Mouse (Mus musculus): Measurements from ENCODE around the gene Cpox.

The Cpox gene

DNA sequence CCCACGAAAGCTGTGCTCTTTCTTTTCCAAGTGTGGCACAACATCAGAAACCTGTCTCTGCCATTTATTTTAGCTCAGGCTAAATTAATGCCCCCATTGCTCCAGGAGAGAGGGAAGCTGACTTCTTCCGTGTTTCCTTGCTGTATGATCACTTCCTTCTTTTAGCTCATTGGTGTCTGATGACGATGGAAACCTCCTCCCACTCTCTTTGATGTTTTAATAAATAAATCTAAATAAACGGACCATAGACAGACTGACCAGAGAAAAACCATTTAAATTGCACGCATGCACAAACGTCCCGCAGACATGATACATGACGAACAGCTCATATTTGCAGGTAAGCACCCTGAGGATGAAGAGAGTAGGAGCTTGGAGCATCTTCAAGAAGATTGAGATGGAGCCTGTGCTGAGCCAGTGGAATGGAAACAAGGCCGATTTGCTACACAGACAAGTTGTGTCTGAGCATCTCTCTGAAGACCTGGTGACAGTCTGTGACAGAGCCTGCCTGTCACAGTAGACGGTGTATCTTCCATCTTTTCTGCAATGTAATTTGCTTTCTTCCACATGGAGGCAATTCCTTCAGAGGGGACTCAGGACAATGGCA, 32.3 kb downstream of the Cpox start:
- no peak for DNase-seq

DNA sequence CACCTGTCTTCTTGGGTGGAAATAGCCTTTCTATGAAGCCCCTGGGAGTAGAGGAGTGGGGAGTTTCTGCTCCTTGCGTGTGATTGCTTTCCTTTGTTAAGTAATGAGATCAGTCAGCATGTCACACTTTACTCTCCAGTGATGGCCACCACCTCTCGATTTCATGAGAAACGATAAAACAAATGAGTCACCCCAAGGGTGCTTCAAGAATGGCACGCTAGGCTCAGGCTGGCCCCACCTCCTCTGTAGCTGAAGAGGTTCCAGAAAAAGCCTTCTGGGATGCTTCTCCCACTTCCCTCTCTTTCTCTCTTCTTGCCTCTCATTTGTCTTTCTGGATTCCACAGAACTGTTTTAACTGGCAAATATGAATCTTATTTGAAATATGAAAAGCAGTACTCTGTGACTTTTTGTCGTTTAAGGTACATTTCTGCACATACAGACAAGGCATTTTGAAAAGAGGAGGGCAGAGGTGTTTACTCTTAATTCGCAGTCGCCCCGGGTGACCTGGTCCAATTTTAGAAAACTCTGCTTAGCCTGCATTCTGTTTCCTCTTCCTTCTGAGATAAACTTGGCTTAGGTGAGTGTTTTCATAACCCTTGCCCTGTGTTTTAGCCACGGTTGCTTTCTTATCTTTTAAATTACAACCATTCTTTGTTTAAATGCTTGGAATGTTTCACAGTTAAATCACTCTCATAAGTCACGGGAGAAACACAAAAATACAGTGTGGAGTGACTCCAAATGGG, 33.5 kb downstream of the Cpox start:
- DNase-seq = no peak

DNA sequence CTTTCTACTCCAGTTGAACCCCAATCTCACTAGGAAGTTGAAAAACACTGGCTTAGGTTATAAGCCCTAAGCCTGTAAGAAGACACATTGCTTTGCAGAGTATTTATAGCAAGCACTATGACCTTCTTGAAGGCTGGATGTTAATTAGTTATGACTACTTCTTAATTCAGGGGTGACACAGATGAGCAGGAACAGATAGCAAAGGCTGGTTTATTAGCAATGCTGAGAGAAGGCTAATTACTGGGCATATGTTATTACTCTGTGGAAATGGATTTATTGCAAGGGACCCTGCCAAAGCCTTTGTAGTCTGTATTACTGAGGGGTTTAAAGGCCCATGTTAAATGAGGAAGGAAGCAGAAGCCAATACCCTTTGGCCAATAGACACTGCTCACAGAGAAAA, 34.9 kb downstream of the Cpox start:
- no peak for DNase-seq

DNA sequence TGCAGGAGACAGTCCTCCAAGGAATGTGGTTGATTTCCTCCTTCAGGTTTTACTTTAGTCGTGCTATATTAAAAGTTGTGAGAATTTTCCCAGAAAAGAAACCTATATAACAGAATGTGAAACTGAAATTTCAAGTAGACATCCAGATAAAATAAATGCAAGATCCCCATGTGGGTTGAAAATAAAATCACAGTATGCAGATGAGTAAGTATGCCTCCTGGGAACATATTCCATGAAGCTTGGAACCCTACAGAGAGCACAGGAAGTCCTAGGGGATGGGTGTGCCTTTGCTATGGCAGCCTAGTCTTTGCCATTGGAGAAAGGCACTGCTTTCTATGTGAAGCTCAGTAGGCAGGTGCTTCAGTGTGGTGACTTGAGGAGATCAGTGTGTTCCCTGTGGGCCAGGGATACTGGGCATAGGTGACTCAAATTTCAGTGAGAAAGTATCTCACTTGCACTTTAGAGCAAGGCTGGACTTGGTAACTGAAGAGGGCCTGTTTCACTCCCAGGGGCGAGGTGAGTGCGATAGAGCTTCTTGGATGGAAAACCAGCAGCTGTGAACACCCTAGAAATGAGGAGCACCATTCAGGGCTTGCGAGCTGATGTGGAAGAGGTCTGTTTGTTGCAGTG, 37.3 kb downstream of the Cpox start:
- no peak for DNase-seq

DNA sequence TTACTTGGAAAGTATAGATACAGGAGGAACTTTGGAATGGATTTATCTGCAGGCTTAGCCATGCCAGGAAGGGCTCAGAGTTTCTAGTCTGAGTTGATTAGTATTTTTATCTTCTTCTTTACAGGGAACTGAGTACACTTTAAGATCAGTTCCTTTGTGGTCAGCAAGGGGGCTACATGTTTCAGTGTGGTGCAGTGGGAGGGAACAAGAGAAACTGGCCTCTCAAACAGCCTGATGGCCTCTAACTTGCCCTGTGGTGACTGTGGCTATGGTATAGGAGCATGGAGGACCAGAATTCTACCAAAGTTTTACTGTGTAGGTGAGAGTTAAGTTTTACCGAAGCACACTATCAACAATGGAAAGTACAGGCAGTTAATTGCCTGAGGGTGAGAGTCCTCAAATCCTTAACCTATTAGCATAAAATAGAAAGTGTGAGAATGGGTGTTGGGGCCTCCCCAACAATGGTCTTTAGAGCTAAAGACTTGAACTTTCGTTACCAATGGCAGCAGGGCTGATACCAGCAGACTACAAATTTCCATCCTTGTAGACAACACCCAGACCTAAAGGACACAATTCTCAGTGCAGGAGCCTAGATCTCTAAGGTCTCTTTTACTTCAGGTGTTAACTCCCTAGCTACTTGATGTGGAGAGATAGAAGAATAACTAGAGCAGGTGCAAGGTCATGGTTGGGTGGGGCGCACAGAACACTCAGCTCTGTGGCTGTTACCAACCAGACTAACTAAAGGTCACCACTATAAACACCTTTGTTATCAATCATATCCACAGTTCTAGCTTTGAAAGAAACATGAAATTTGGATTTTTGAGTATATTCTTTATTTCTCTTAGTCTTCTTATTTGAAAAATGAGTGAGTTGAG, 38.7 kb downstream of the Cpox start:
- DNase-seq = no peak

DNA sequence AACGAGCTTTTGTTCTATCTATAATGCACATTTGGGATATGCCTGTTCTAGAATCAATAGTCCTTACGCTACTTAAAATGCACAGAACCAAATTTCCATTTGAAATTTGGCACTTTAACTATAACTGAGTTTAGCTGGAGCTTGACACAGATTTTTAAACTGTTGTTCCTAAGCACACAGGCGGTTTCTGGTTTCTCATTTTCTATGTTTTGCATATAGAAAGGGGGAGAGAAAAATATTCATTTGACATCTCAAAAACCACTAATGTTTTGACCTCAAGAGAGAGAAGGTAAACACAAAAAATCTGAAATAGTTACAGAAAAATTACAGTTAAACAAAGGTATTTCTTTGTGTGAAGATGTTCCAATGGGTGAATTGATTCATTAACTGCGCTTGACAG, 39.4 kb downstream of the Cpox start:
- DNase-seq = no peak

DNA sequence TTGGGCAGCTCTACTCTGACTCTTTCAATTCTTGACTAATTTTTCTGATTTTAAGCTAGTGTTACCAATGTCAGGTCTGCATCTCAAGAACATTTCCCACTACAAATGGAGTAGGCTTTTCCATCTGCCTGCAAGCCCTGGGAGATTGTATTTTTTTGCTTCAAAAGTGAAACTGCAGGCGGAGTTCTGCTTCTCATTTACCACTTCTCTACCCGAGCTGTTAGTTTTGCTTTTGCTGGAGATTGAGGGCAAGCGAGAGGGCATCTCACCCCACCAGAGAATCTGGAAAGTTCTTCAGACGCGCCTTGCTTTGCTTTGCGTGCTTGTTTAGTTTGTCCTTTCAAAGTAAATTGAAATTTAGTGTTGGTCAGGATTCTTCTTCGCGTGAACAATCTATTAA, 42.1 kb downstream of the Cpox start:
- no peak for DNase-seq

DNA sequence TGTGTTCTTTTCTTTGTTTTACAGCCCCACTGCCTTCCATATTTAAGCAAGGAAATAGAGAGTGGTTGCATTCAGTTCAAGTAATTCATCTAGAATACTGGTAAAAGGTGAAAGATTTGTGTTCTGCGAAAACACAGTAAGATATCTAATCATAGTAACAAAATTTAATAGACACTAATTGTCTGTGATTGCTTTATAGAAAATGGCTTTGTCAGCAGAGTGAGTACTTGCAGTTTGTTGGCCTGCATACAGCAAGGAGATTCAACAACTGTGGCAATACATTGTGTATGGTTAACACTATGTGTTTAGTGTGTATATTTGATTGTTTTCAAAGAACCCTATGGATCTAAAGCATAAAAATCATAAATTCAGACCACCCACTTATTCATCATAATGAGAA, 43.0 kb downstream of the Cpox start:
- DNase-seq = no peak

DNA sequence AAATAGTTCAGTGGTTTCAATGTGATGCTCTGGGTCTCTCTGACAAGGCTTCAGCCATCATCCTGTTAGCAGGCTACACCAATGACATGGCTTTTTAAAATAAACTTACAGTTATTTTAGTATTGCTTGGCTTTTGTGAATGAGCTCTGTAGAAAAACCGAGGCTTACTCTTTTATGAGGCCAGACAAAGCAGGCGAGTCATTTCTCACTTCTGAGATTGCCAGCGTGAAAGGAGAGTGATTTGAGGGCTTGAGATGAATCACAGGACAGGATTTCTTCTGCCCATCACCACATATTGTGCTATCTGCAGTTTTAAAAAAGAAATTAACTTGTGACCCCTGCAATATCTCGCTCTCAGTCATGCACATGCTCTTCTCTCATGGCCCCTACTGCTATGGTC, 44.9 kb downstream of the Cpox start:
- no peak for DNase-seq

DNA sequence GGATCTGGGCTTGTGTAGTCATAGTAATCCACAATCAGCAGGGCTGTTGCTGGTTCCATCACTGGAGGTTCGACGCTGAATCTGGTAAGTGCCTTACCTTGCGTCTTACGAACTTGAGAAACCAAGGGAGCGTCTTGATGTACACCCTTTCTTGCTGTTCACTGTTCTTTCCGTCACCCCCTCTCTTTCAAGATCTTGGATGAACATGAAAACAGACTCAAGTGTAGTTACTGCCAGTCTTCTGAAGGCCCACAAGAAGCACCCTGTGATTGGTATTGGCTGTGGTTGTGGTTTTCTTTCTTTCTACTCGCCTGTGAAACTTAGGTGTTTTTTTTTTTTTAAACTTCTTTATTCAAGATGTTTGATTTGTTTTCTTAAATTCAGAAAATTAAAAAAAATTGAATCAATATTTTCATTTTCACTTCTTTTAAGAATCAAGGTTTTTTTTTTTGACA, 48.6 kb downstream of the Cpox start, which contains the start of gene Gpr15:
Gene Gpr15 (minus strand): TSS at position 405 of the 455 bp plus-strand sequence.
- DNase-seq = no peak

DNA sequence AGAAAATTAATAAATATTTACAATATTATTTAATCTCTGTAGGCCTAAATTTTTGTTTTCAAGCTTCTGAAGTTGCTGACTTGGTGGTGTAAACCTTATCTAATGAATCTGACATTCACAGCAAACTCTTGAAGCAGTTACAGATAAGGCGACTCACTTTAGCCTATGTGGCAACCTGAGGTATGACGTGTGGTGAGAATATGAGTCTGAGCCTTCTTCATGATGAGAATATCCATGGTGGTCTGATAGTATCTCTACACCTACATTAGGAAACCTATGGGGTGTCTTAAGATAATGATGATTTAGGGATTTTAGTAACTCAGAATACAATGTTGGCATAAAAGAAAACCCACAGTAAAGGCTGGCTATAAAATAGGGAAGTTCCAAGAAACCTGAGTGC, 52.2 kb downstream of the Cpox start:
- DNase-seq = no peak

DNA sequence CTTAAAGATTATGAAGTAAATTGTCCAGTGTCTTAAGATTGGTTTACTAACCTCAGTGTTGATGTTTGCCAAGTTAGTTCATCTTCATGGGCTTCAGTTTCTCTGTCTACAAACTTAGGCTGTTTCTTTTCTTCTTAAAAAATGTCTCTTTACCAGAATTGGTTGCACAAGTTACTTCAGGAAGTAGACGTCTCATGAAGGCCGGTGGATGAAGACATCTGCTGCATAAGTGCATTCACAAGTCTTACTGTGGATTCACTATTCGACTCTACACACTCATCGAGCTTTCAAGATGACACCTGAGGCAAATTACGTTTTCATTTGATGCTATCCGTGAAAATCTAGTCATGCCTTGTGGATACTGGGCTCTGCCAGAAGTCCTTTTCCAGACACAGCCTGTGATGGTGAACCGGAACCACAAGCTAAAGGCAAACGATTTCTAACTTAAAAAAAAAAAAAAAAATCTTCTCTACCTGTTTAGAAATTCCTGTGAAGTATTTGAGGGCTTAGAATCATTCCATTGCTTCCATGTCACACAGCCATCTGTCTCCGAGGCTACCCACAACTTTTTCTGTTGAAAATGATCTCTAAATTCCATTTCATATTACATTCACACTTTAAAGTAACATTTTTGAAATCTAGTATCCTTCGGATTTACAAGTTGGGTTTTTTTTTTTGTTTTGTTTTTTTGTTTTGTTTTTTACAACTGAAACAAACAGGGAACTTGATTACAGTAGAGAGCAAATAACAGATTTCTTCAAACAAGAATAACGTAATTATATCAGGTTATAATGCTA, 56.8 kb downstream of the Cpox start:
- peak; percentile 45 for DNase-seq

DNA sequence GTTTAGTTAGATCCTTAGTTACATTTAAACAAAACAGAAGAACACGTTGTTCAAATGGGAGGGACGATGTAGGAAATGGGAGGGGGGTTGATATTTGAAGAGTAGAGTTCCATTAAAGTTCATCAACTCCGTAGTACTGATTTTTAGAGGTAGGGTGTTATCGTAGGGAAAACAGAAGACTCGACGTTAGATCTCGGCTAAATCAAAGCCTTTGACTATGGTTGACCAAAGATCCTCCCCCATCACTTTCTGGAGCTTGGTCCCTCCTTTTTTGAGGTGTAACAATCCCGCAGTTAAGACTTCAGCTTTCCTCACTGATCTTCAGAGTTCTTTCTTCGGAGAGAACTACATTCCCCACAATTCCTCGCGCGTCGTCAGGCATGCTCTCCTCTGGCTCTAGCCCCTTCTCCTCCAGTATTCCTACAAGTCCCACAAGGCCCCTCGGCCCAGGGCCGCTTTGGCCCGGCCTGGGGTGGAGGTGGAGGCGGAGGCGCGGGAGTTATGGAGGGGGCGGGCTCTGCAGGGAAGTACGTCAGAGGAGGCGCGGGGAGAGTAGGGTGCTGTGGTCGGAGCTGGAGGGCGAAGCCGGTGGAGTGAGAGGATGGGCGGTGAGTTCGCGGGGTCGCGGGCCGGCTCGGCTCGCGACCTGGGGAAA, 57.5 kb downstream of the Cpox start, which contains the start of gene Cldnd1:
Gene Cldnd1 (plus strand): TSS at position 434 of the 655 bp plus-strand sequence.
- DNase-seq = peak; percentile 97

DNA sequence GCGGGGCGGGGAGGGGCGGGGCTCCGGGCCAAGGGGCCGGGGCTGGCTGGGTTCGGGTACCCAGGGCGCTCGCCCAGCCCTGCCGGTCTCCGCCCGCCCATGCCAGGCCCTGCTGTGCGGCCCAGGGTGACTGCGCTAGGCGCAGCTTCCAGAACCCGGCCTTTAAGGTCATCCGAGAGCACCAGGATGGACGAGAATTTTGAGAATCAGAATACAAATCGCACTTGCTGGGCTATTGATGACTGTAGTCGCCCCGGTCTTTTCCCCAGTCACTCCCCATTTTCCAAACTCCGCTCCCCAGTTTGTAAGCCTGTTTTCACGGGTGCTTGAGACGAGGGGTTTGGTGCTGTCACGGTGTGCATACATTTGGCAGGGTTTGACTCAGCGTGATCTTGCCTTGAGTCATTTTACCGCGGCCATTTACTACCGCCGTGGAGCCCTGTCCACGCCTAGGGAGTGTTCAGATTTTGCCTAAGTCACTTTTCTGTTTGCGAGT, 58.1 kb downstream of the Cpox start:
- DNase-seq = peak; percentile 72

DNA sequence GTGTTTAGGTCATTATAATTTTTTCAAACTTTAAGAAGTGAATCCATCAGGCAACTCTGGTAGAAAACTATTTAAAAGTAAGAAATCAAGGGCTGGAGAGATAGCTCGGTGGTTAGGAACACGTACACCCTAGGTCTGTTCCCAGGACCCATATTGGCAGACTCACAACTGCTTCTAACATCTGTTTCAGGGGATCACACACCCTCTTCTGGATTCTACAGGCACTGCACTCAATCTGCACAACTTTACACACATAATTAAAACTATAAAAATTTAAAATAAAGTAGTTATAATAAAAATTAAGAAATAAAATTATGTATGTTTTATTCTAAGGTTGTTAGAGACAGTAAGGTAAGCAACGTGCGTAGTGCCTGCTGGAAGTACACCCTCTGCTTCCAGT, 68.1 kb downstream of the Cpox start:
- DNase-seq = no peak

DNA sequence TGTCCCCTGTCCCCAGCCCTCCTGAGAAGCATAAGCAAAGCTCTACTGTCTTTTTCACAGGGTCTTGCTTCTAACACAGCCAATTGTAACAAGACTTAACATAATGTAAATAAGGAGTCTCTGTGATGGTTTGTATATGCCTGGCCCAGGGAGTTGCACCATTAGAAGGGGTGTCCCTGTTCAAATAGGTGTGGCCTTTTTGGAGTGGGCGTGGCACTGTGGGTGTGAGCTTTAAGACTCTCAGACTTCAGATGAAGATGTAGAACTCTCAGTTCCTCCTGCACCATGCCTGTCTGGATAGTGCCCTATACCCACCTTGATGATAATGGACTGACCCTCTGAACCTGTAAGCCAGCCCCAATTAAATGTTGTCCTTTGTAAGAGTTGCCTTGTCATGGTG, 68.7 kb downstream of the Cpox start:
- DNase-seq = no peak

DNA sequence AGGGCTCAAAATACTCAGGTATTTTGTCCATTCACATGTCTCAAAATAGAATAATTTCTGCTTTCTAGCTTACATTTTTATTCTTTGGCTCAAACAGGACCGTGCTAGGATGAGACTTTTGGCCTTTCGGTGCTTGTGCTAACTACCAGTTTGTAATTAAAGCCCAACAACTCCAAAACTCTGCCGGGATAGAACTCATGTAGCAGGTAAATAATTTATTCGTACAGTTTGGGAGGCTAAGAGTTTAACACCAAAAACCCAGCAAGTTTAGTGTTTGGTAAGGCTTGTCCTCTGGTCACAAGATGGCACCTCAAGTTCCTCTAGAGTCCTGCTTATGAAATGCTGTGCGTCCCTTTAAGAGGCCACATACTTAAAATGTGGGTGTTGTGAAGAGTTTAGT, 70.7 kb downstream of the Cpox start:
- no peak for DNase-seq

DNA sequence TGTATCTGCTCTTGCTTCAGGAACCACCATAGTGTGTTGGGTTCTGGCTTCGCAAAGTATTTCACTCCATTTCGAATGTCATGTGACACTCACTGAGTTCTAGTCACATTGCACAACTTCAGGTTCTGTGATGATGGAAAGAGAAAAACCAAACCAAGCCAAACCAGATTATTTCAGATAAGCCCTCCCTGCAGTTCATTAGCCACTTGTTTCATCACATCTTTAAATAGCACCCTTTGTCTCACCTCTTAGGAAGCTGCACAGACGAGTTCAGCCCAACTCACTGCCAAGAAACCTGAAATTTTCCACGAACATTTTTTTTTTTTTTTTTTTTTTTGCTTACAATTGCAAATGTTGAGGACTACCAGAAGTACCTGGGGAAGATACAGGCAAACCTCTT, 76.6 kb downstream of the Cpox start:
- DNase-seq = no peak

DNA sequence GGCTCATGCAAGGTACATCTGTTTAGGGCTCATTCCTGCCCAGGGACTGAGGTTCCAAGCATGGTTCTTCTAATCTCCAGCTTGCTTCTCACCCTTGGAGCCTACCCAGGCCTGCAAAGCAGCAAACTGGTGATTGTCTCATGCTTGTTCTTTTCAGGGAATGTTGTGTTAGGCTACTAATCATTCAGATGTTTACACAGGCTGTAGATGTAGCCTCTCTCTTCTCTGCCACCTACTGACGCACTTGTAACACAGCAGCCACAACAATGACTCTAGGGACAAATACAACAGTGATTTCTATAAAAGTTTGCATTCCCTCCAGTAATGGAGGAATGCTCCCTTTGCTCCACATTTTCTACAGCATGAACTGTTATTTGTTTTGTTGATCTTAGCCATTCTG, 81.2 kb downstream of the Cpox start:
- DNase-seq = no peak

DNA sequence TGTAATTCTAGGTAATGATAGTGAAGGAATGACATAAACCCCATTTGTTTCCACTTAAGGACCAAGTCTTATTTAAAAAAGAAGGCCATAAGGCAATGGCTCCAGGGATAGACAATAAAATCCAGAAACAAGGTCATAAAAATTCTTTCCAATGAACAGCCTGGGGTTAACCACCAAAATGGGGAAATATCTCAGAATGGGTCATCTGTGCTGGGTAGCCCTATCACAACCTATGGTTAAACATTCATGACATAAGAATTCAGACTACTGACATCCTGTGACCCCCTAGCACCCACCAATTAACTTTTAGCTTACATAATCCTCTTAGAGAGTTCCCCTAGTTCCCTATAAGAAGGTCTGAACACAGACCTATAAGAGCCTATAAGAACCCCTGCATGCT, 86.1 kb downstream of the Cpox start:
- no peak for DNase-seq

DNA sequence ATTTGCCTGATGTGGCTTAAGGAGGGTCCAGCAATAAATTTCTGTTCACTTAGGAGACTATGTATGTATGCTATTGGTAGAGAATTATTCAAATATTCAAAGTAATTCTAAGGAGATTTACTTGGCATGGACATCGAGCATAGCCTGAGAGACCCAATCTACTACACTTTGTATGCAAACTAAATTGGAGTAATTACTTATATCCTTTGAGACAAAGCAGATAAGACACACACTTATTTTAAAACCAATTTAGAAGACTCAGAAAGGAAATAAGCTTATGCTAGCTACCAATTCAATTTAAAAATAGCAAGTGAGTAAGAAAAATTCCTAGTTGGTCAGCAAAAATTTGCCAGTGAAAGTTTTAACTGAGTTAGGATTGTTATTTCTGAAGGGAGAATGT, 93.0 kb downstream of the Cpox start, which contains the start of gene Olfr172:
Gene Olfr172 (minus strand): TSS at position 101 of the 400 bp plus-strand sequence.
- DNase-seq = no peak
